Mouse (Mus musculus) hindbrain, embryonic 15.5 days (tissue): Measurements from ENCODE around the gene Vwa8. TPM values are rescaled to one million over a fixed set of nuclear protein-coding genes. Genes with fewer than 3 reads are reported as not detected.

Source experiments
- ATAC-seq: fragments of 200-750 bp; cut with Nextera tagmentation; 2 replicates; pipeline ENCODE4 v1.8.0; 2017; ENCODE audit warnings: low read depth, moderate number of reproducible peaks, moderate TSS enrichment; ENCODE audit not compliant: low FRiP score
- H3K27ac ChIP-seq: fragments of 300-500 bp; sonication (generic); replicated peaks from 2 replicates; pipeline ENCODE4 v1.5.1; 2015; ENCODE audit warnings: mild to moderate bottlenecking, inconsistent platforms
- H3K27me3 ChIP-seq: fragments of 300-500 bp; sonication (generic); 2 replicates; pipeline ENCODE4 v1.6.1; 2015; ENCODE audit warnings: control low read depth, inconsistent platforms
- H3K36me3 ChIP-seq: fragments of 300-500 bp; sonication (generic); 2 replicates; pipeline ENCODE4 v1.6.1; 2015; ENCODE audit warnings: control low read depth, inconsistent platforms
- H3K4me1 ChIP-seq: fragments of 300-500 bp; sonication (generic); replicated peaks from 2 replicates; pipeline ENCODE4 v1.6.1; 2015; ENCODE audit warnings: control low read depth, inconsistent platforms
- H3K4me2 ChIP-seq: fragments of 300-500 bp; sonication (generic); 2 replicates; pipeline ENCODE4 v1.6.1; 2015; ENCODE audit warnings: moderate library complexity, mild to moderate bottlenecking, inconsistent platforms
- H3K4me3 ChIP-seq: fragments of 300-500 bp; sonication (generic); 2 replicates; pipeline ENCODE4 v1.5.1; 2015; ENCODE audit warnings: mild to moderate bottlenecking, inconsistent platforms
- H3K9ac ChIP-seq: fragments of 300-500 bp; sonication (generic); 2 replicates; pipeline ENCODE4 v1.6.1; 2015; ENCODE audit warnings: inconsistent platforms
- H3K9me3 ChIP-seq: fragments of 300-500 bp; sonication (generic); 2 replicates; pipeline ENCODE4 v1.6.1; 2016; ENCODE audit warnings: control low read depth, inconsistent platforms
- WGBS: fragments of 180-500 bp; shearing (Covaris S2); methylation state at CpG from one replicate; pipeline ENCODE4 v1.1.7; 2015; 5-methylcytosine and 5-hydroxymethylcytosine counted together
- polyA plus RNA-seq: library from polyadenylated mRNA; unstranded; fragments of >200 nt; fragmentation: Nextera tagmentation; extraction: Ambion mirVana; gene quantifications from 2 replicates; pipeline ENCODE4 v1.2.1, GENCODE M21; 2015

Gene Vwa8
- polyA plus RNA-seq, 1 experiment from 2014 or later: 7.1 TPM

DNA sequence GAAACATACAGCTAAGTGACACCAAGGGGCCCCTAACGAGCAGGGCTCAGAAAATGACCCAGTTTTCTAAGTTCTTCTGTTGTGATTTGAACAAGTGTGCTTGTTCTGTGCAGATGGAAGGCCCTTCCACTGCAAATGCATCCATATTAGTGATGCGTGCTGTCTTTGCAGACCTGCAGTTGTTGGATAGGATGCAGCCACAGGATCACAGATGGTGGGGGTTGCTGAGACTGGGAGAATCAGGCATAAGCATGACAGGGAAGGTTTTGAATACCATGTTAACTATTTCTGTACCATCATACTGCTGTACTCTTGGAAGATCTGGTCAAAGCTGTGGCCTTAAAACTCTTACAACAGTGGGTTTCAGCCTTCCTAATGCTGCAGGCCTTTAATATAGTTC lies 83.2 kb downstream of the Vwa8 start:
- Histone ChIP-seq H3K4me2 (no peak overlapping the region), H3K9me3 (no peaks in the 10 kb centered on the region), H3K9ac (no peak overlapping the region), H3K36me3 (0 out of 2 replicates have a peak, but pooled peaks cover 4% of the 10 kb centered on the region), H3K27me3 (no peaks in the 10 kb centered on the region), H3K4me3 (no peak overlapping the region), H3K4me1 (no peaks in the 10 kb centered on the region), H3K27ac (no peak overlapping the region)
- WGBS: 56% methylated on average over 2 of the region's 2 CpGs
- ATAC-seq: no peak

- Histone ChIP-seq H3K4me1 (no peaks in the 10 kb centered on the region), H3K27me3 (no peaks in the 10 kb centered on the region), H3K9ac (no peak overlapping the region), H3K4me3 (no peak overlapping the region), H3K9me3 (no peaks in the 10 kb centered on the region), H3K4me2 (no peak overlapping the region), H3K36me3 (0 out of 2 replicates have a peak, but pooled peaks cover 4% of the 10 kb centered on the region), H3K27ac (no peak overlapping the region)
- 73% methylated on average over 8 of the region's 8 CpGs for WGBS
- no peak for ATAC-seq
Measured at GRCm38 (mm10) chr14:78933399-78933798, 84.5 kb downstream of the Vwa8 start.

DNA sequence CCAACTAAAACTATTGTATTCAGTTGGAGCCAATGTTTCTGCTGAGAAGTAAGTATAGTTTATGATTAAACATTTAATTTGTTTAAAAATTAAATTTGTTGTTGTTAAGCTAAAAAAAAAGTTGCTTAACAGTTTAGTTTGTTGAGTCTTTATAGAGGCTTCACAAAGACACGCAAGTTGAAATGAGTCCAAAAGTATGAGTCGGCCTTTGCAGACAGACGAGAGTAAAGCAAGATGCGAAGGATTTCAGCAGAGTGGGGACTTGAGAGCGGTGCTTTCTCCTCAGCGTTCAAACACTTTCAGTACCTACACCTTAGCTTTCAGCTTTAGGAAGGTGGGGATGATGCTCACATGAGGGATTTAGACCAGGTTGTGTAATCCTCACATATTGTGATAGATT lies 85.7 kb downstream of the Vwa8 start:
- Histone ChIP-seq H3K4me1 (no peaks in the 10 kb centered on the region), H3K36me3 (0 out of 2 replicates have a peak, but pooled peaks cover 4% of the 10 kb centered on the region)

DNA sequence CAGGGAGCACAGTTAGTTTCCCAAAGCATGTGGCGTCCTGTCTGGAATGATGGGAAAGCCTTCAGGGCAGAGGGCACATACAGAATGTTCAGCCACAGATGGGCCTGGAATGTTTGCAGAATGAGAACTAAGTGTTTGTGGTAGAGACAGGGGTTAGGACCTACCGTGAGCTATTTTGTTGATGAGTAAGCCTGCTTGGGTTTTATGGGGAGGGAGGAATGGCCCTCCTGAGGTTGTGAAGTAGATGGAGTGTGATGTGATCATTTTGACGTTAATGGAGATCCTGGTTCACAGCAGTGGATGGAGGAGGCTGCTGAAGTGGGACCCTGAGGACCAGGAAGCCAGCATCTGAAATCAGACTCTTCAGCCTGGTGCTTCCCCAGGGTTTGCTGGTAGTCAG lies 86.9 kb downstream of the Vwa8 start:
- no peaks in the 10 kb centered on the region for H3K27me3 ChIP-seq
- H3K4me3 ChIP-seq: no peak overlapping the region
- no peak overlapping the region for H3K4me2 ChIP-seq
- no peak overlapping the region for H3K9ac ChIP-seq
- no peak overlapping the region for H3K27ac ChIP-seq
- WGBS: 55% methylated on average over 3 of the region's 3 CpGs
- no peaks in the 10 kb centered on the region for H3K9me3 ChIP-seq
- ATAC-seq: no peak
- H3K4me1 ChIP-seq: no peaks in the 10 kb centered on the region
- H3K36me3 ChIP-seq: 0 out of 2 replicates have a peak, but pooled peaks cover 4% of the 10 kb centered on the region

More for the DNA sequence above, 85.7 kb downstream of the Vwa8 start:
- Histone ChIP-seq H3K9me3 (no peaks in the 10 kb centered on the region), H3K9ac (no peak overlapping the region), H3K4me3 (no peak overlapping the region), H3K27me3 (no peaks in the 10 kb centered on the region), H3K27ac (no peak overlapping the region), H3K4me2 (no peak overlapping the region)
- WGBS: 93% methylated on average over 6 of the region's 6 CpGs
- ATAC-seq: no peak

GRCm38 (mm10) chr14:78941741-78942475 lies 93.1 kb downstream of the Vwa8 start:
- Histone ChIP-seq H3K4me3 (no peak overlapping the region), H3K27ac (no peak overlapping the region), H3K4me1 (no peaks in the 10 kb centered on the region), H3K4me2 (no peak overlapping the region), H3K27me3 (no peaks in the 10 kb centered on the region), H3K9me3 (no peaks in the 10 kb centered on the region), H3K36me3 (0 out of 2 replicates have a peak, but pooled peaks cover under 1% of the 10 kb centered on the region), H3K9ac (no peak overlapping the region)
- no peak; the same call in 1 of the 2 replicates for ATAC-seq
- WGBS: 64% methylated on average over 11 of the region's 11 CpGs

DNA sequence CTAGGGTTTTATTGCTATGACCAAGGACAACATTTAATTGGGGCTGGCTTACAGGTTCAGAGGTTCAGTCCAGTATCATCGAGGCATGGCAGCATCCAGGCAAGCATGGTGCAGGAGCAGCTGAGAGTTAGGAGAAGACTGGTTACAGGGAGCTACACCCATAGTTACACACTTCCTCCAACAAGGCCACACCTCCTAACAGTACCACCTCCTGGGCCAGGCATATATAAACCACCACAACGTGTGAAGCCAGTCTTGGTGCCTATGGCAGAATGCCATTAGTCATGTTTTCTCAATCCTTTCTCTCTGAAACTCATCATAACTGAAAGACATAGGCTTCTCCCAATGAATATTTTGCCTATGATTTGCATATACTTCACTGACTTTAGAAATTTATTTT lies 106.9 kb downstream of the Vwa8 start:
- Histone ChIP-seq H3K4me3 (no peak overlapping the region), H3K4me1 (no peaks in the 10 kb centered on the region), H3K4me2 (no peak overlapping the region), H3K27ac (no peak overlapping the region), H3K9me3 (no peaks in the 10 kb centered on the region), H3K36me3 (peaks cover 5% of the 10 kb centered on the region; the same call in 1 of the 2 replicates), H3K27me3 (no peaks in the 10 kb centered on the region), H3K9ac (no peak overlapping the region)
- ATAC-seq: no peak
- 72% methylated on average over 2 of the region's 2 CpGs for WGBS

- Histone ChIP-seq H3K27me3 (no peaks in the 10 kb centered on the region), H3K4me2 (no peak overlapping the region), H3K9me3 (no peaks in the 10 kb centered on the region), H3K27ac (no peak overlapping the region), H3K36me3 (no peaks in the 10 kb centered on the region), H3K4me1 (no peaks in the 10 kb centered on the region), H3K9ac (no peak overlapping the region), H3K4me3 (no peak overlapping the region)
- no peak for ATAC-seq
- WGBS: 97% methylated on average over 10 of the region's 10 CpGs
Measured at GRCm38 (mm10) chr14:78970621-78971020, 121.8 kb downstream of the Vwa8 start.

DNA sequence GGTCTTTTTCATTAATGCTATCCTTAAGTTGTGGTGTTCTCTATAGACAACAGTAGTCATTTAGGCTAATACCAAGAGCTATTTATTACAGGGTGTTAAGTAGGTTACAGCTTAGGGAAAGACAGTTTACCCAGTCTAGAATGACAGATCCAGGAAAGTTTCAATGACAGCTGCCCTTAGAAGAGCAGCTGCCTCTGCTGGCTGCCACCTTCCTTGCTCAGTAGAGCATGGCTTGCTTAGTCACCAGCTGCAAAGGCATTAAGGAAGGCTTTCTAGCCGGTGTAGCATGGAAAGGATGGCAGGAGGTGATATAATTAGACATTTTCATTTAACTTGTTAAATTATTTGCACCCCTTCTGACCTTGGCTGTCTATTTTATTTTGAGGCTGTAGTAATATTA lies 123.6 kb downstream of the Vwa8 start:
- Histone ChIP-seq H3K27me3 (no peaks in the 10 kb centered on the region), H3K36me3 (no peaks in the 10 kb centered on the region), H3K9me3 (no peaks in the 10 kb centered on the region), H3K4me3 (no peak overlapping the region), H3K27ac (no peak overlapping the region), H3K9ac (no peak overlapping the region), H3K4me2 (no peak overlapping the region), H3K4me1 (no peaks in the 10 kb centered on the region)
- WGBS: 21% methylated on average over 1 of the region's 1 CpGs
- ATAC-seq: no peak

DNA sequence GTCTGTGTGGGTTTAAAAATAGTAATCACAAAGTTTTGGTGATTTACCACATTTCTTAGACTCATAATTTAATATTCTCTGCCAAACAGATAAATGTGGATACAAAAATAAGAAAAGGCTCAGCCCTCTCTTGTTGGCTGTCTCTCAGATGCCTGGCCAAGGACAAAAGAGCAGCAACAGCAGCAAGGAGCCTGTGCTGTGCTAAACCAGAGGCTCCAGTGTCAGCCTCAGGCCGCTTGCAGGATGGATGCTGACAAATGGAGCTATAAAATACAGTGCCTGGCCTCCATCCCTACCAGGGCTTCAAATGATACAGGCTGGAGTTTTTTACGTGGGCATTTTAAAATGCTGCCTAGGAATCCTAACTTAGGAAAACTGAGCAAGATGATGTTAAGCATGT lies 134.3 kb downstream of the Vwa8 start:
- H3K4me3 ChIP-seq: no peak overlapping the region
- WGBS: 64% methylated on average over 2 of the region's 2 CpGs
- no peaks in the 10 kb centered on the region for H3K9me3 ChIP-seq
- H3K9ac ChIP-seq: no peak overlapping the region
- no peaks in the 10 kb centered on the region for H3K36me3 ChIP-seq
- no peaks in the 10 kb centered on the region for H3K4me1 ChIP-seq
- H3K27me3 ChIP-seq: no peaks in the 10 kb centered on the region
- no peak for ATAC-seq
- no peak overlapping the region for H3K4me2 ChIP-seq
- peak overlapping the region; percentile 46; the same call in 1 of the 2 replicates for H3K27ac ChIP-seq

DNA sequence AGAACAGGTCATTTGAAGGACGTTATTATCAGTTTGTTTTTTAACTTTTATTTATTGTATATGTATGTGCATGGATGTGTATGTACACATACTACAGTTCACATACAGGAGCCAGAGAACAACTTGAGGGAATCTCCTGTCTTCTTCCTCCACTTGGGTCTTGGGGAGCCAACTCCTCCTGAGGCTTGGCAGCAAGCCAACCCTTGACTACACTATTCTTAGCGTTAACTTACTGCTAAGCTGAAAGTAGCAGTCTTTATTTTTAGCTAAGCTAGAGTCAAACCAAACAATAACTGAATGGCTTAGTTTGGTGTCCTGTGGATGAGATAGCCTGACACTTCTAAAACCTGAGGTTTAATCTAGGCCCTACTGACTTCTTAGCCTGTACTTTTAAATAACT lies 135.4 kb downstream of the Vwa8 start:
- Histone ChIP-seq H3K9ac (no peak overlapping the region), H3K4me1 (no peaks in the 10 kb centered on the region), H3K9me3 (no peaks in the 10 kb centered on the region), H3K27me3 (no peaks in the 10 kb centered on the region), H3K4me2 (no peak overlapping the region), H3K27ac (no peak overlapping the region), H3K4me3 (no peak overlapping the region), H3K36me3 (no peaks in the 10 kb centered on the region)
- ATAC-seq: no peak
- 57% methylated on average over 2 of the region's 2 CpGs for WGBS

DNA sequence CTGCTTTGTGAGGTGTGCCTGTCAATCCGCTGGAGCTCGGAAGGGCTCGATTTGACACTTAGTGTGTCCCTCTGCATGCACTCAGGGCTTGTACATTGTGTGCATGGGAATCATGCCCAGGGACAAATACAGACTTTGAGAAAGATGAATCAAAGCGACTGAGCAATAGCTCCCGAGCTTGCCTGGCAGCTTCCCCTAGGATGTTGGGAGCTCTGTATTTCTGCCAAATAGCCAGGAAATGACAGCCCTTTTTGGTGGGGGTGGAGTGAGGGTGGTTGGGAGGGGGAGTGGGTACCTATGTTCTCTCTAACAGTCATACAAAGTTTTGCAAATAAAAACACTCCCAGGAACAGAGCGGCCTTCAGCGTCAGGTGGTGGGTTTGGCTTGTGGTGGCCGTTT lies 138.7 kb downstream of the Vwa8 start:
- Histone ChIP-seq H3K4me2 (no peak overlapping the region), H3K9me3 (no peaks in the 10 kb centered on the region), H3K9ac (no peak overlapping the region), H3K4me3 (no peak overlapping the region), H3K4me1 (no peaks in the 10 kb centered on the region), H3K36me3 (no peaks in the 10 kb centered on the region), H3K27me3 (no peaks in the 10 kb centered on the region), H3K27ac (no peak overlapping the region)
- 84% methylated on average over 8 of the region's 8 CpGs for WGBS
- ATAC-seq: no peak

GRCm38 (mm10) chr14:78992456-78992855 lies 143.6 kb downstream of the Vwa8 start:
- Histone ChIP-seq H3K4me1 (no peaks in the 10 kb centered on the region), H3K36me3 (no peaks in the 10 kb centered on the region), H3K9me3 (no peaks in the 10 kb centered on the region), H3K27me3 (no peaks in the 10 kb centered on the region), H3K4me3 (no peak overlapping the region), H3K4me2 (no peak overlapping the region), H3K27ac (no peak overlapping the region), H3K9ac (no peak overlapping the region)
- 83% methylated on average over 4 of the region's 4 CpGs for WGBS
- no peak for ATAC-seq

- no peaks in the 10 kb centered on the region for H3K9me3 ChIP-seq
- H3K27ac ChIP-seq: no peak overlapping the region
- no peaks in the 10 kb centered on the region for H3K4me1 ChIP-seq
- no peak for ATAC-seq
- no peaks in the 10 kb centered on the region for H3K27me3 ChIP-seq
- H3K36me3 ChIP-seq: no peaks in the 10 kb centered on the region
- no peak overlapping the region for H3K4me3 ChIP-seq
- no peak overlapping the region for H3K9ac ChIP-seq
- H3K4me2 ChIP-seq: no peak overlapping the region
- WGBS: 72% methylated on average over 4 of the region's 4 CpGs
Measured at GRCm38 (mm10) chr14:78993515-78993914, 144.7 kb downstream of the Vwa8 start.
